Mouse (Mus musculus): ENCODE data around the gene Ppp4r3a. TPM values are rescaled to one million over a fixed set of nuclear protein-coding genes. Genes with fewer than 3 reads are reported as not detected.
"Not testable (repeated sequence)": the region's sequence is repeated elsewhere in the genome, so short reads cannot be mapped to it uniquely, and the experiment has no call there.

Ppp4r3a gene
- total and polyA plus RNA-seq, 3 experiments, result 43.2 to 68.6 (median 68.5) TPM

DNA sequence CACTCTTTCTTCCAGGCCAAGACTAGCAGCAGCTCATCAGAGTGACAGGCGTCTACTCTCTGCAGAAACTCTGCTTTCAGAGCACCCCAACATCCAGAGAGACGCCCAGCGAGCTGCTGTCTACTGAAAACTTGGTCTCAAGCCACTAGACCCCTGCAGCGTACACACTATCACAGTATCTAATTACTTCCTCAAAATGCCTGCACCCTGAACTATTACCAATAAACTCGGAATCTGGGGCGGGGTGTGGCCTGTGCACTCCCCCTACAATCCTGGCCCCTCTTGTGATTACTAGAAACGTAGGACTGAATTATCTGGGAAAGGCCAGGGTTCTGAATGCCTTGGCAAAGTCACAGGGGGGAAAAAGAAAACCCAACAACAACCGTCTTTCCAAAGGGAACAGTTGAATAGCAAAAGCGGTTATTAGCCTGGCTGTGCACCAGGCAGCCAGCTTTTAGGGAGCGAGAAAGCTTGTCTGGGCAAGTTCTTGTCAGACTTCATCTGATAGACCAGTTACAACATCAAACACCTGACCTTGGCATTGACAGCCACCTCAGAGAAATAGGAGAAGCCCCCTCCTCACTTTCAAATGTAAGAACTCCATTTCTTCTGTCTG, 68.8 kb downstream of the Ppp4r3a start:
- Histone ChIP-seq H3K4me3 (replicated peaks in 1 of 3; ENCODE audit: low read depth in 2 of 3, low read length in 2 of 3, poor library complexity in 1 of 3) (peak overlapping the region in 2 of 3 experiments; percentile 53 to 60), H3K9ac (ENCODE audit: insufficient read depth, low read depth) (peak overlapping the region; percentile 53; the same call in 1 of the 2 replicates), H3K4me1 (ENCODE audit: control insufficient read depth in 1 of 2, insufficient read depth in 2 of 2) (peaks cover 46 to 89% of the 10 kb centered on the region in 2 experiments), H3K27ac (ENCODE audit: insufficient read depth, low read depth) (0 out of 2 replicates have a peak overlapping the region, but pooled peaks have one; percentile 34), H3K4me2 (ENCODE audit: insufficient read depth, low read depth, poor library complexity, severe bottlenecking) (peak overlapping the region; percentile 62; the same call in 1 of the 2 replicates), H3K36me3 (replicated peaks in 1 of 2; ENCODE audit: control insufficient read depth in 1 of 2, insufficient read depth in 1 of 2, low read length in 1 of 2) (peaks cover under 1 to 30% of the 10 kb centered on the region in 2 experiments), H3K9me3 (replicated peaks; ENCODE audit: low read length) (no peaks in the 10 kb centered on the region), H3K79me2 (replicated peaks; ENCODE audit: control insufficient read depth, extremely low read depth, insufficient read depth, poor library complexity, severe bottlenecking) (peaks cover 71% of the 10 kb centered on the region), H3K27me3 (replicated peaks) (no peaks in the 10 kb centered on the region)
- TF ChIP-seq POLR2A (IDR thresholded peaks at IDR 0.05; ENCODE audit: low read depth, low read length), result no peak
- TF ChIP-seq ZNF384 (IDR thresholded peaks at IDR 0.05; ENCODE audit: low read depth, low read length), result no peak
- no peak for TF ChIP-seq USF2 (conservative IDR thresholded peaks at IDR 0.05; ENCODE audit: low read depth, low read length)
- no peak for TF ChIP-seq CHD1 (IDR thresholded peaks at IDR 0.05; ENCODE audit: low read depth, low read length)
- no peak for TF ChIP-seq MXI1 (IDR thresholded peaks at IDR 0.05; ENCODE audit: low read depth, low read length)
- TF ChIP-seq NRF1 (IDR thresholded peaks at IDR 0.05; ENCODE audit: low read depth, low read length), result no peak
- TF ChIP-seq IRF4 (IDR thresholded peaks at IDR 0.05; ENCODE audit: low read depth, low read length), result no peak
- TF ChIP-seq PAX5 (IDR thresholded peaks at IDR 0.05; ENCODE audit: low read length), result no peak
- TF ChIP-seq ZMIZ1 (IDR thresholded peaks at IDR 0.05; ENCODE audit: low read depth, low read length), result no peak
- in situ Hi-C loops (cut with MboI; ENCODE audit: low pct_ligation_motif_present, low pct_unique_long_range_greater_than_20kb, low sequenced_read_pairs) (no loop called here), dilution Hi-C loops (cut with MboI; ENCODE audit: extremely low pct_ligation_motif_present, extremely low pct_unique_long_range_greater_than_20kb, low sequenced_read_pairs) (no loop called here)
- no peak for DNase-seq (ENCODE audit: extremely low read depth)

DNA sequence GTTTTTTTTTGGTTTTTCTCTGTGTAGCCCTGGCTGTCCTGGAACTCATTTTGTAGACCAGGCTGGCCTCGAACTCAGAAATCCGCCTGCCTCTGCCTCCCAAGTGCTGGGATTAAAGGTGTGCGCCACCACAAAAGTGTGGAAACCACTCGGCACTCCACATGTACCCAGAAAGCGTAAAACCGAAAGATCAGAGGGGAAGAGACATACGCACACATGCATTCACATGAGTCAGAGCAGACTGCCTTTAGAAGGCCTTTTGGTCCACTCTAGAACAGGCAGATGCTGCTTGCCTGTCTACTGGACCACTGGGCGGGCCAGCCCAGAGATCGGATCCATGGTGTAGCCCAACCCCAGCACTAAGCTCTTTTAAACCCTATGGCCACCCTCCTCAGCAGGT, 69.8 kb downstream of the Ppp4r3a start:
- H3K4me3 ChIP-seq (replicated peaks in 1 of 3; ENCODE audit: low read depth in 2 of 3, low read length in 2 of 3, poor library complexity in 1 of 3); H3K27me3 ChIP-seq (replicated peaks); H3K27ac ChIP-seq (ENCODE audit: insufficient read depth, low read depth); DNase-seq (ENCODE audit: extremely low read depth); dilution Hi-C loops (cut with MboI; ENCODE audit: extremely low pct_ligation_motif_present, extremely low pct_unique_long_range_greater_than_20kb, low sequenced_read_pairs); H3K9ac ChIP-seq (ENCODE audit: insufficient read depth, low read depth); H3K9me3 ChIP-seq (replicated peaks; ENCODE audit: low read length); in situ Hi-C loops (cut with MboI; ENCODE audit: low pct_ligation_motif_present, low pct_unique_long_range_greater_than_20kb, low sequenced_read_pairs); H3K4me2 ChIP-seq (ENCODE audit: insufficient read depth, low read depth, poor library complexity, severe bottlenecking): not testable (repeated sequence)
- H3K36me3 ChIP-seq (replicated peaks in 1 of 2; ENCODE audit: control insufficient read depth in 1 of 2, insufficient read depth in 1 of 2, low read length in 1 of 2), result peaks cover 0 to 28% of the 10 kb centered on the region in 2 experiments
- peaks cover 53 to 89% of the 10 kb centered on the region in 2 experiments for H3K4me1 ChIP-seq (ENCODE audit: control insufficient read depth in 1 of 2, insufficient read depth in 2 of 2)
- peaks cover 75% of the 10 kb centered on the region for H3K79me2 ChIP-seq (replicated peaks; ENCODE audit: control insufficient read depth, extremely low read depth, insufficient read depth, poor library complexity, severe bottlenecking)

DNA sequence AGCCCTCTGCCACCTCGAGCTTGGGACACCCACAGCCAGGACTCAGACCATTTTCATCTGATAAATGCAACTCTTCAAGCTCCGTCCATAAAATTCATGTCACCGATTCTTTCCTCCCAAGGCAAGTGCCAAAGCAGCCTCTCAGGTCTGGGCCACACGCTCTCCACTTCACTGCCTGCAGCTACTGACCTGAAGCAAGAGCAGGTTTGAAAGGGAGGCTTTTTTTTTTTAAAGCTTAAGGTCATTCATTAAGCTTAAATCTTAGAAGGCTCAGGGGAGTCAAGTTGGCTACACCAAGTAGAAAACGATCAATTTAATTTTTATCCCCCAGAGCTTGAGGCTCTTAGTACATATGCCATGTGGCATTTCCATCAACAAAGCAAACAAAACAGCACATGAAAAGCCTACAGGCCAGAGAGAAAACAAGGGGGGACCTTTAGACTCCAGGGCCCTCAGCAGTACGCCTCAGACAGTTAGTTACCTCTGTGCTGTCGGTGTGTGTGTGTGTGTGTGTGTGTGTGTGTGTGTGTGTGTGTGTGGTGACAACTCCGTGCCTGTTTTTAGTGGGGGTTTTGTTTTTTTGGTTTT, 70.3 kb downstream of the Ppp4r3a start:
- Histone ChIP-seq H3K27me3 (replicated peaks) (no peaks in the 10 kb centered on the region), H3K9me3 (replicated peaks; ENCODE audit: low read length) (no peaks in the 10 kb centered on the region), H3K4me3 (replicated peaks in 1 of 3; ENCODE audit: low read depth in 2 of 3, low read length in 2 of 3, poor library complexity in 1 of 3) (no peak overlapping the region), H3K36me3 (replicated peaks in 1 of 2; ENCODE audit: control insufficient read depth in 1 of 2, insufficient read depth in 1 of 2, low read length in 1 of 2) (peaks cover 0 to 28% of the 10 kb centered on the region in 2 experiments), H3K27ac (ENCODE audit: insufficient read depth, low read depth) (no peak overlapping the region), H3K9ac (ENCODE audit: insufficient read depth, low read depth) (no peak overlapping the region), H3K79me2 (replicated peaks; ENCODE audit: control insufficient read depth, extremely low read depth, insufficient read depth, poor library complexity, severe bottlenecking) (peaks cover 71% of the 10 kb centered on the region), H3K4me1 (ENCODE audit: control insufficient read depth in 1 of 2, insufficient read depth in 2 of 2) (peaks cover 57 to 89% of the 10 kb centered on the region in 2 experiments), H3K4me2 (ENCODE audit: insufficient read depth, low read depth, poor library complexity, severe bottlenecking) (no peak overlapping the region)
- in situ Hi-C loops (cut with MboI; ENCODE audit: low pct_ligation_motif_present, low pct_unique_long_range_greater_than_20kb, low sequenced_read_pairs), result no loop called here
- dilution Hi-C loops (cut with MboI; ENCODE audit: extremely low pct_ligation_motif_present, extremely low pct_unique_long_range_greater_than_20kb, low sequenced_read_pairs), result no loop called here
- TF ChIP-seq BHLHE40 (IDR thresholded peaks at IDR 0.05; ENCODE audit: low read depth, low read length), result no peak
- TF ChIP-seq EP300 (IDR thresholded peaks at IDR 0.05; ENCODE audit: low read length), result no peak
- no peak for TF ChIP-seq POLR2AphosphoS2 (IDR thresholded peaks at IDR 0.05; ENCODE audit: low read depth, low read length)
- no peak for DNase-seq (ENCODE audit: extremely low read depth)
